ENCODE assay signal across 8 mouse cellular contexts in the genomic region with DNA sequence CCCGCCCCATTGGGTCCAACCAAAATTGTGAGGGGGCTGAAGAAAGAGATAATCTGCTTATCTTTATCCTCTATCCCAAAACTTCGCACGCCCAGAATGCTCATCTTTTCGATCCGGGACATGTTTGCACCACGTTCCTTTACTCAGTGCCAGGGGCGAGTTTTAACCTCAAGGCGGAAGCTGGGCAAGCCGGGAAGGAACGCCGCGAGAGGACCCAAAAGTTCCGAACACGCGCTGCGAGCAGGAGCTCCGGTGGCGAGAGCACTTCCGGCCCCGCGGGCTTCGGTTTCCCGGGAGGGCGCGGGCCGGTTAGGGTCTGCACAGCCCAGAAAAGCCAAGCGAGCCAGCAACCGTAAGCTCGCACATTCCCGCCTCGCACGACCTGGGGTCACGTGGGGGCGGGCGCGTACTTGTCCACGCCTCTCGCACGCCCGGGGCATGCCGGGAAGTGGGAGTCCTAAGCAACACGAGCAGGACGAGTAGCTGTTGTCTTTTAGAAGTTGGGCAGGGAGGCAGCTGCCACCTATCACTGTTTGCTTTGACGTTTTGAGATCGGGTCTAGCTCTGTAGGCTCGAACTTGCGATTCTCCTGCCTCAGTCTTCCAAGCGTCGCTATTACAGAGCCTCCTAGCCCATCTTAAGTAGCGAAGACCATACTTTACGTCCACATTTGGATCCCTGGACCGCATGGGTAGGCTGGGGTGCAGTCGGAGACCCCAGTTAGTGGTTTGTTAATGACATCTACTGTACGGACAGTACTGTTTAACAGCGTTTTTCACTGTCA. TPM values are rescaled to one million over a fixed set of nuclear protein-coding genes. Genes with fewer than 3 reads are reported as not detected.
DNase-seq lines count a peak whose midpoint lies in the region; ATAC-seq and TF ChIP-seq lines count a peak whose summit lies in the region.

Rad50 (minus strand) TSS at position 386 of the 784 bp plus-strand sequence.

- H3K4me1 ChIP-seq in cortical plate, adult 2 months (ENCODE audit: control insufficient read depth, insufficient read depth, low read length) = peaks cover 1% of the 10 kb centered on the region; the same call in 1 of the 2 replicates
- peaks cover 32% of the 10 kb centered on the region for H3K4me1 ChIP-seq in megakaryocyte, embryonic 14.5 days

- H3K27ac ChIP-seq in cortical plate, adult 2 months (ENCODE audit: insufficient read depth, low read length) = no peak within 1 kb of the TSS

- H3K36me3 ChIP-seq in megakaryocyte, embryonic 14.5 days (replicated peaks; ENCODE audit: low read length) = peaks cover 27% of the 10 kb centered on the region

- DNase-seq in gastrocnemius, adult 8-10 months (ENCODE audit: low spot score in 2 of 2) = peak; percentile 83 to 86
- DNase-seq in hindlimb bud, embryonic 11.5 days (ENCODE audit: extremely low spot score, low read depth, low spot score) = peak; percentile 28
- DNase-seq in left cerebral cortex, adult 8-10 months (ENCODE audit: low spot score in 2 of 2) = peak; percentile 81 to 88
- DNase-seq in right cerebral cortex, postnatal 10 days (ENCODE audit: low spot score in 2 of 2) = peak; percentile 93 to 94
- peak; percentile 93 for DNase-seq in urinary bladder, postnatal 25 days (ENCODE audit: low spot score)

- peak within 1 kb of the TSS; percentile 45 for H3K4me3 ChIP-seq in cortical plate, adult 2 months (ENCODE audit: insufficient read depth, low read length)
- H3K4me3 ChIP-seq in megakaryocyte, embryonic 14.5 days (replicated peaks) = peak within 1 kb of the TSS; percentile 91

- no peaks in the 10 kb centered on the region for H3K27me3 ChIP-seq in megakaryocyte, embryonic 14.5 days (replicated peaks)

- TF ChIP-seq POLR2A in cortical plate, adult 2 months (IDR thresholded peaks at IDR 0.05; ENCODE audit: extremely low read depth, insufficient read depth, low read length) = peak; percentile 85

- peak; percentile 97 for ATAC-seq in activated CD4-positive, CD25-positive, alpha-beta regulatory T cell, adult 4 months

- no peak for TF ChIP-seq CTCF in cortical plate, adult 2 months (IDR thresholded peaks at IDR 0.05; ENCODE audit: extremely low read depth, insufficient read depth, low read length)

- H3K9me3 ChIP-seq in megakaryocyte, embryonic 14.5 days = no peaks in the 10 kb centered on the region

RNA-seq across cellular contexts. Expression of gene Rad50, which starts in this region (rescaled TPM):
- 10 to 100 TPM; 43.2 to 44.8 TPM for polyA plus RNA-seq in activated CD4-positive, CD25-positive, alpha-beta regulatory T cell, adult 4 months (2017; shearing (Covaris generic))
- 6.1 and 6.8 TPM in 2 replicates for polyA plus RNA-seq in cortical plate, adult 2 months (2012; rRNA removed)
- total RNA-seq in gastrocnemius, adult 8-10 months (2022) = 1 to 10 TPM; 3.8 to 4.7 (median 4.5) TPM
- 10 to 100 TPM in 3 of 4 experiments, 1 to 10 TPM in 1; 9.9 to 12.1 (median 11.8) TPM for total RNA-seq in left cerebral cortex, adult 8-10 months (2022)
- polyA plus RNA-seq in megakaryocyte, embryonic 14.5 days (2012; ENCODE audit: insufficient read depth, low replicate concordance) = 2.9 and 3.2 TPM in 2 replicates

Comparison
In these comparisons a context has a peak if more than half of its experiments do, and no peak if none do; other contexts are left out.
1. DNase-seq: peak in every context shown above with its lines; median percentile 94 in right cerebral cortex, postnatal 10 days; 93 in urinary bladder, postnatal 25 days; 84 in gastrocnemius, adult 8-10 months; 84 in left cerebral cortex, adult 8-10 months; 28 in hindlimb bud, embryonic 11.5 days.